Mouse (Mus musculus) CH12.LX (cell line): ENCODE data around the gene Ankrd39. TPM values are rescaled to one million over a fixed set of nuclear protein-coding genes. Genes with fewer than 3 reads are reported as not detected.
A peak's percentile ranks its signal among the peaks of the same experiment; 100 is the strongest.

Source experiments
- DNase-seq: peaks from one replicate; pipeline ENCODE4 v3.0.0-alpha.2; 2013; ENCODE audit errors: extremely low read depth
- H3K27ac ChIP-seq: 2 replicates; pipeline ENCODE4 v1.5.1; 2012; ENCODE audit warnings: low read depth, mild to moderate bottlenecking, control low read depth, moderate library complexity; ENCODE audit not compliant: insufficient read depth
- H3K27me3 ChIP-seq: replicated peaks from 2 replicates; pipeline ENCODE3; 2012; ENCODE audit warnings: inconsistent platforms
- H3K36me3 ChIP-seq, 2 experiments: replicated peaks in 1 of 2; 2 replicates each; pipeline versions ENCODE3 to v1.6.1; 2012; ENCODE audit warnings: inconsistent platforms in 1 of 2, low read length in 1 of 2, mild to moderate bottlenecking in 1 of 2, mixed read lengths in 1 of 2, moderate library complexity in 1 of 2; ENCODE audit not compliant: control insufficient read depth in 1 of 2, insufficient read depth in 1 of 2
- H3K4me1 ChIP-seq, 2 experiments: 2 replicates each; pipeline ENCODE4 v1.6.1; 2012; ENCODE audit warnings: inconsistent platforms in 1 of 2, moderate library complexity in 1 of 2; ENCODE audit not compliant: insufficient read depth in 2 of 2, control insufficient read depth in 1 of 2
- H3K4me2 ChIP-seq: 2 replicates; pipeline ENCODE4 v1.6.1; 2012; ENCODE audit warnings: low read depth, mild to moderate bottlenecking, control low read depth; ENCODE audit not compliant: poor library complexity, insufficient read depth, severe bottlenecking
- H3K4me3 ChIP-seq, 3 experiments: fragments of 150-350 bp in 1 of 3; sonication (generic) in 1 of 3; replicated peaks in 1 of 3; 2 replicates each; pipeline versions ENCODE3 to v1.5.1; 2011 to 2012; ENCODE audit warnings: low read depth in 2 of 3, low read length in 2 of 3, mild to moderate bottlenecking in 2 of 3, moderate library complexity in 2 of 3, control low read depth in 1 of 3, improper control_type of control experiment in 1 of 3, inconsistent platforms in 1 of 3, mixed read lengths in 1 of 3; ENCODE audit not compliant: poor library complexity in 1 of 3
- H3K79me2 ChIP-seq: replicated peaks from 2 replicates; pipeline ENCODE4 v1.6.1; 2012; ENCODE audit warnings: mild to moderate bottlenecking, moderate library complexity; ENCODE audit not compliant: control insufficient read depth, poor library complexity, insufficient read depth, severe bottlenecking; ENCODE audit errors: extremely low read depth
- H3K9ac ChIP-seq: 2 replicates; pipeline ENCODE4 v1.6.1; 2012; ENCODE audit warnings: low read depth, mild to moderate bottlenecking, control low read depth, moderate library complexity; ENCODE audit not compliant: insufficient read depth
- H3K9me3 ChIP-seq: replicated peaks from 2 replicates; pipeline ENCODE3; 2012; ENCODE audit warnings: low read length, inconsistent platforms, mixed read lengths
- BHLHE40 ChIP-seq: IDR thresholded peaks from 2 replicates; pipeline ENCODE4 v1.6.1; 2011; ENCODE audit warnings: mild to moderate bottlenecking, low read depth, low read length, improper control_type of control experiment
- CHD1 ChIP-seq: IDR thresholded peaks from 2 replicates; pipeline ENCODE4 v1.6.1; 2012; ENCODE audit warnings: low read depth, low read length, improper control_type of control experiment, inconsistent platforms
- CHD2 ChIP-seq: IDR thresholded peaks from 2 replicates; pipeline ENCODE4 v1.6.1; 2011; ENCODE audit warnings: low read length, improper control_type of control experiment
- CTCF ChIP-seq, 2 experiments: IDR thresholded peaks in 1 of 2; conservative IDR thresholded peaks in 1 of 2; 2 replicates each; pipeline ENCODE4 v1.5.1; 2011 to 2012; ENCODE audit warnings: low read depth in 2 of 2, low read length in 2 of 2, improper control_type of control experiment in 1 of 2, inconsistent platforms in 1 of 2, mild to moderate bottlenecking in 1 of 2, moderate library complexity in 1 of 2
- E2F4 ChIP-seq: IDR thresholded peaks from 2 replicates; pipeline ENCODE4 v1.6.1; 2011; ENCODE audit warnings: low read depth, low read length, improper control_type of control experiment; ENCODE audit not compliant: insufficient replicate concordance
- ELF1 ChIP-seq: IDR thresholded peaks from 2 replicates; pipeline ENCODE4 v1.6.1; 2014; ENCODE audit warnings: low read depth, mild to moderate bottlenecking, inconsistent platforms, low read length, improper control_type of control experiment
- EP300 ChIP-seq: IDR thresholded peaks from 2 replicates; pipeline ENCODE4 v1.6.1; 2011; ENCODE audit warnings: low read length, improper control_type of control experiment
- ETS1 ChIP-seq: conservative IDR thresholded peaks from 2 replicates; pipeline ENCODE4 v1.6.1; 2012; ENCODE audit warnings: low read depth, mild to moderate bottlenecking, inconsistent platforms, low read length, improper control_type of control experiment, moderate library complexity
- GABPA ChIP-seq: IDR thresholded peaks from 2 replicates; pipeline ENCODE4 v1.6.1; 2012; ENCODE audit warnings: low read depth, low read length, improper control_type of control experiment, inconsistent platforms; ENCODE audit not compliant: insufficient replicate concordance
- HCFC1 ChIP-seq: IDR thresholded peaks from 2 replicates; pipeline ENCODE4 v1.6.1; 2012; ENCODE audit warnings: low read depth, mild to moderate bottlenecking, inconsistent platforms, low read length, improper control_type of control experiment
- IRF4 ChIP-seq: IDR thresholded peaks from 2 replicates; pipeline ENCODE4 v1.6.1; 2014; ENCODE audit warnings: low read depth, mild to moderate bottlenecking, inconsistent platforms, low read length, improper control_type of control experiment
- JUN ChIP-seq: IDR thresholded peaks from 2 replicates; pipeline ENCODE4 v1.6.1; 2011; ENCODE audit warnings: low read depth, mild to moderate bottlenecking, low read length, improper control_type of control experiment, moderate library complexity; ENCODE audit not compliant: insufficient read depth
- JUND ChIP-seq: conservative IDR thresholded peaks from 2 replicates; pipeline ENCODE4 v1.6.1; 2011; ENCODE audit warnings: low read depth, low read length, improper control_type of control experiment
- KAT2A ChIP-seq: IDR thresholded peaks from 2 replicates; pipeline ENCODE4 v1.6.1; 2012; ENCODE audit warnings: low read length, improper control_type of control experiment, inconsistent platforms; ENCODE audit not compliant: insufficient replicate concordance
- MAFK ChIP-seq: IDR thresholded peaks from 2 replicates; pipeline ENCODE4 v1.6.1; 2011; ENCODE audit warnings: low read length, improper control_type of control experiment; ENCODE audit not compliant: insufficient replicate concordance
- MAX ChIP-seq: IDR thresholded peaks from 2 replicates; pipeline ENCODE4 v1.6.1; 2011; ENCODE audit warnings: low read length, improper control_type of control experiment
- MAZ ChIP-seq: IDR thresholded peaks from 2 replicates; pipeline ENCODE4 v1.6.1; 2012; ENCODE audit warnings: low read depth, mild to moderate bottlenecking, inconsistent platforms, low read length, improper control_type of control experiment, moderate library complexity
- MEF2A ChIP-seq: IDR thresholded peaks from 2 replicates; pipeline ENCODE4 v1.6.1; 2014; ENCODE audit warnings: low read depth, mild to moderate bottlenecking, inconsistent platforms, low read length, improper control_type of control experiment, borderline replicate concordance
- MXI1 ChIP-seq: IDR thresholded peaks from 2 replicates; pipeline ENCODE4 v1.6.1; 2011; ENCODE audit warnings: mild to moderate bottlenecking, low read depth, low read length, improper control_type of control experiment
- MYC ChIP-seq: IDR thresholded peaks from 2 replicates; pipeline ENCODE4 v1.6.1; 2011; ENCODE audit warnings: low read depth, mild to moderate bottlenecking, improper control_type of control experiment, low read length
- NELFE ChIP-seq: IDR thresholded peaks from 2 replicates; pipeline ENCODE4 v1.6.1; 2011; ENCODE audit warnings: low read depth, low read length, improper control_type of control experiment
- NRF1 ChIP-seq: IDR thresholded peaks from 2 replicates; pipeline ENCODE4 v1.6.1; 2014; ENCODE audit warnings: low read depth, mild to moderate bottlenecking, inconsistent platforms, low read length, improper control_type of control experiment, moderate library complexity
- PAX5 ChIP-seq: IDR thresholded peaks from 2 replicates; pipeline ENCODE4 v1.6.1; 2012; ENCODE audit warnings: low read length, inconsistent platforms, mixed read lengths
- POLR2A ChIP-seq: IDR thresholded peaks from 2 replicates; pipeline ENCODE4 v1.6.1; 2011; ENCODE audit warnings: low read depth, mild to moderate bottlenecking, improper control_type of control experiment, low read length
- POLR2AphosphoS2 ChIP-seq: IDR thresholded peaks from 2 replicates; pipeline ENCODE4 v1.6.1; 2011; ENCODE audit warnings: low read depth, low read length, improper control_type of control experiment
- RAD21 ChIP-seq: IDR thresholded peaks from 2 replicates; pipeline ENCODE4 v1.6.1; 2011; ENCODE audit warnings: low read depth, mild to moderate bottlenecking, low read length, improper control_type of control experiment, moderate library complexity
- RCOR1 ChIP-seq: conservative IDR thresholded peaks from 2 replicates; pipeline ENCODE4 v1.6.1; 2012; ENCODE audit warnings: low read depth, mild to moderate bottlenecking, inconsistent platforms, low read length, improper control_type of control experiment
- SIN3A ChIP-seq: IDR thresholded peaks from 2 replicates; pipeline ENCODE4 v1.6.1; 2012; ENCODE audit warnings: low read length, improper control_type of control experiment, inconsistent platforms
- SMC3 ChIP-seq: IDR thresholded peaks from 2 replicates; pipeline ENCODE4 v1.6.1; 2011; ENCODE audit warnings: low read depth, low read length, improper control_type of control experiment
- TBP ChIP-seq: conservative IDR thresholded peaks from 2 replicates; pipeline ENCODE4 v1.6.1; 2011; ENCODE audit warnings: low read depth, low read length, improper control_type of control experiment
- TCF12 ChIP-seq: IDR thresholded peaks from 2 replicates; pipeline ENCODE4 v1.6.1; 2014; ENCODE audit warnings: low read depth, mild to moderate bottlenecking, inconsistent platforms, low read length, improper control_type of control experiment
- UBTF ChIP-seq: IDR thresholded peaks from 2 replicates; pipeline ENCODE4 v1.6.1; 2012; ENCODE audit warnings: low read depth, mild to moderate bottlenecking, inconsistent platforms, low read length, improper control_type of control experiment, moderate library complexity
- USF1 ChIP-seq: IDR thresholded peaks from 2 replicates; pipeline ENCODE4 v1.6.1; 2014; ENCODE audit warnings: low read depth, mild to moderate bottlenecking, inconsistent platforms, low read length, improper control_type of control experiment
- USF2 ChIP-seq: conservative IDR thresholded peaks from 2 replicates; pipeline ENCODE4 v1.6.1; 2011; ENCODE audit warnings: low read depth, low read length, improper control_type of control experiment
- ZC3H11A ChIP-seq: IDR thresholded peaks from 2 replicates; pipeline ENCODE4 v1.6.1; 2012; ENCODE audit warnings: low read depth, mild to moderate bottlenecking, inconsistent platforms, low read length, improper control_type of control experiment
- ZKSCAN1 ChIP-seq: IDR thresholded peaks from 2 replicates; pipeline ENCODE4 v1.6.1; 2012; ENCODE audit warnings: low read depth, inconsistent platforms, low read length, improper control_type of control experiment, borderline replicate concordance
- ZMIZ1 ChIP-seq: IDR thresholded peaks from 2 replicates; pipeline ENCODE4 v1.6.1; 2012; ENCODE audit warnings: low read depth, mild to moderate bottlenecking, inconsistent platforms, low read length, improper control_type of control experiment
- ZNF384 ChIP-seq: IDR thresholded peaks from 2 replicates; pipeline ENCODE4 v1.6.1; 2012; ENCODE audit warnings: low read depth, low read length, improper control_type of control experiment, inconsistent platforms
- dilution Hi-C: fragments of 300-500 bp; cut with MboI; formaldehyde crosslinking; loops from 2 replicates; pipeline ENCODE4 v1.14.3; 2020; ENCODE audit warnings: low sequenced_read_pairs; ENCODE audit not compliant: extremely low pct_unique_long_range_greater_than_20kb, extremely low pct_ligation_motif_present
- in situ Hi-C: fragments of 300-500 bp; cut with MboI; formaldehyde crosslinking; loops from 3 replicates; pipeline ENCODE4 v1.14.3; 2019; ENCODE audit warnings: low sequenced_read_pairs, low pct_ligation_motif_present, low pct_unique_long_range_greater_than_20kb, mixed read lengths
- polyA plus RNA-seq: library from polyadenylated mRNA; unstranded; fragments of >175 nt; gene quantifications from 2 replicates; pipeline ENCODE4 v1.2.1, GENCODE M21; 2012; ENCODE audit warnings: low read depth; ENCODE audit not compliant: insufficient read length
- total RNA-seq, 2 experiments: library from RNA; depleted of rRNA; stranded (reverse); fragments of 300-350 nt in 1 of 2; fragments of >200 nt in 1 of 2; gene quantifications; 2 replicates each; pipeline ENCODE4 v1.2.3; 2012 to 2014

The Ankrd39 gene
- total RNA-seq (2012; rRNA removed), result 11.6 and 14.8 TPM in 2 replicates
- 4.3 and 5.1 TPM in 2 replicates for total RNA-seq (2014; rRNA removed)
- polyA plus RNA-seq, result 8.5 and 11.6 TPM in 2 replicates

DNA sequence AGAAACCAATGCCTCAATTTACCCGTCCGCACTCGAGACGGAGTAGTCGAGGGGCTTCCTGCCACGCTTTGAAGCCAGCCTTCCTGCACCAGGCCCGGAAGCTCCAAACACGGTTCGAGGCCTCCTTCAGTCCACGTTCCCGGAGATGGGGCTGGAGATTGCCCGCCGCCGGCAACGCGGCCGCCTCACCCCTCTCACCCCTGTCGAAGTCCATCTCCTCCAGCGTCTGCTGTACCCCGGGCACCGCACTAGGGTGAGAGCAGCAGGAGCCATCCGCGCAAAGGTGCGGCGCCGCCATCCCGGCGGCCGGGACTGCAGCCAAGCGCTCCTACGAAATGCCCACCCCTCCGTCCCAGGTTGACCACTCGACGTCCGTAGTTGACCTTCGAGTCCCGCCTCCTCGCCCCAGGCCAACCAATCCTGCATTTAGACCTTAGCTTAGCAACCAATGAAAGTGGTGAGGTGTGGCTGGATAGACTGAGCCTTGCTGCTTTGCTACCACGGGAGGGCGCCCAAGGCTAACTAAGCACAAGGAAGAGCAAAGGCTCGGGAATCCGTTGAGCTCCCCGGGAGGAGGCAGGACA is at the start of gene Ankrd39:
Gene Ankrd39, minus strand, starts transcription at position 558 of the 584 bp plus-strand sequence.
- peak; percentile 98 for DNase-seq
- Histone ChIP-seq H3K9ac (peak within 1 kb of the TSS; percentile 42), H3K4me3 (peak within 1 kb of the TSS; percentile 66 to 81 (median 72)), H3K79me2 (no peaks in the 10 kb centered on the region), H3K9me3 (no peaks in the 10 kb centered on the region), H3K36me3 (peaks cover 26 to 52% of the 10 kb centered on the region in 2 experiments), H3K4me2 (peak within 1 kb of the TSS; percentile 80), H3K27ac (peak within 1 kb of the TSS; percentile 11), H3K4me1 (peaks cover 2 to 10% of the 10 kb centered on the region in 2 experiments; a peak in 3 of 4 replicates), H3K27me3 (no peaks in the 10 kb centered on the region)
- dilution Hi-C loops, result no loop called here
- TF ChIP-seq E2F4 (no peak), JUND (no peak), MAZ (peak; percentile 89), MEF2A (peak; percentile 67), ZKSCAN1 (no peak), ELF1 (no peak; the same call in 1 of the 2 replicates), USF1 (no peak; the same call in 1 of the 2 replicates), CTCF (conservative IDR thresholded peaks at IDR 0.05 in 1 of 2, IDR thresholded peaks at IDR 0.05 in 1 of 2; ENCODE audit: low read depth in 2 of 2, low read length in 2 of 2) (peak; percentile 54 to 100), POLR2A (peak; percentile 93), TCF12 (peak; percentile 69), SIN3A (peak; percentile 63; the same call in 1 of the 2 replicates), SMC3 (peak; percentile 100), CHD1 (no peak), MAX (peak; percentile 64), ZC3H11A (peak; percentile 99), NRF1 (peak; percentile 60), USF2 (no peak), ETS1 (no peak), RCOR1 (0 out of 2 replicates have a peak, but pooled peaks have one; percentile 43), TBP (0 out of 2 replicates have a peak, but pooled peaks have one; percentile 13), ZNF384 (no peak), PAX5 (no peak), IRF4 (peak; percentile 75), JUN (no peak), CHD2 (peak; percentile 96), KAT2A (no peak), ZMIZ1 (peak; percentile 67), MAFK (no peak), BHLHE40 (peak; percentile 27; the same call in 1 of the 2 replicates), MYC (peak; percentile 15; the same call in 1 of the 2 replicates), UBTF (no peak), HCFC1 (peak; percentile 32; the same call in 1 of the 2 replicates), EP300 (no peak), POLR2AphosphoS2 (no peak), NELFE (peak; percentile 78), RAD21 (no peak; the same call in none of the 2 replicates), GABPA (no peak), MXI1 (peak; percentile 80)
- in situ Hi-C loops, result no loop called here
